Mouse (Mus musculus) midbrain, embryonic 10.5 days (tissue): ENCODE results near the gene Olfr1392. TPM values are rescaled to one million over a fixed set of nuclear protein-coding genes. Genes with fewer than 3 reads are reported as not detected.

Experiments
- DNase-seq: peaks from one replicate; pipeline ENCODE4 v3.0.0-alpha.2; 2017; ENCODE audit warnings: low spot score
- H3K27ac ChIP-seq: fragments of 300-500 bp; sonication (generic); replicated peaks from 2 replicates; pipeline ENCODE4 v1.5.1; 2016; ENCODE audit warnings: mild to moderate bottlenecking
- H3K27me3 ChIP-seq: fragments of 300-500 bp; sonication (generic); 2 replicates; pipeline ENCODE4 v1.6.1; 2016; ENCODE audit warnings: low read depth, mild to moderate bottlenecking; ENCODE audit not compliant: poor library complexity, severe bottlenecking
- H3K36me3 ChIP-seq: fragments of 300-500 bp; sonication (generic); 2 replicates; pipeline ENCODE4 v1.6.1; 2016; ENCODE audit warnings: mild to moderate bottlenecking, moderate library complexity
- H3K4me1 ChIP-seq: fragments of 300-500 bp; sonication (generic); 2 replicates; pipeline ENCODE4 v1.6.1; 2016
- H3K4me3 ChIP-seq: fragments of 300-500 bp; sonication (generic); 2 replicates; pipeline ENCODE4 v1.5.1; 2016; ENCODE audit warnings: mild to moderate bottlenecking, moderate library complexity
- H3K9me3 ChIP-seq: fragments of 300-500 bp; sonication (generic); replicated peaks from 2 replicates; pipeline ENCODE4 v1.6.1; 2016; ENCODE audit warnings: mild to moderate bottlenecking
- WGBS: fragments of 180-500 bp; shearing (Covaris S2); methylation state at CpG from one replicate; pipeline ENCODE4 v1.1.7; 2016; 5-methylcytosine and 5-hydroxymethylcytosine counted together
- polyA plus RNA-seq: library from polyadenylated mRNA; unstranded; fragments of >200 nt; fragmentation: Nextera tagmentation; extraction: Ambion mirVana; gene quantifications from 2 replicates; pipeline ENCODE4 v1.2.1, GENCODE M21; 2016

Olfr1392 gene
- polyA plus RNA-seq, 1 experiment from 2014 or later = 0.07 TPM

- H3K36me3 ChIP-seq = no peaks in the 10 kb centered on the region
- peaks cover 72% of the 10 kb centered on the region for H3K4me1 ChIP-seq
- H3K4me3 ChIP-seq = no peak overlapping the region
- no peaks in the 10 kb centered on the region for H3K27me3 ChIP-seq
- 90% methylated on average over 4 of the region's 4 CpGs for WGBS
- H3K9me3 ChIP-seq = no peaks in the 10 kb centered on the region
- DNase-seq = no peak
- H3K27ac ChIP-seq = no peak overlapping the region
Observed at GRCm38 (mm10) chr11:49246523-49246922, 38.6 kb upstream of the Olfr1392 start.

GRCm38 (mm10) chr11:49247255-49247654 is 37.8 kb upstream of the Olfr1392 start:
- H3K27ac ChIP-seq = no peak overlapping the region
- no peak for DNase-seq
- 72% methylated on average over 2 of the region's 2 CpGs for WGBS
- H3K4me1 ChIP-seq = peaks cover 78% of the 10 kb centered on the region
- no peak overlapping the region for H3K4me3 ChIP-seq
- H3K9me3 ChIP-seq = no peaks in the 10 kb centered on the region
- no peaks in the 10 kb centered on the region for H3K27me3 ChIP-seq
- H3K36me3 ChIP-seq = 0 out of 2 replicates have a peak, but pooled peaks cover 6% of the 10 kb centered on the region

GRCm38 (mm10) chr11:49248226-49248973 is 36.7 kb upstream of the Olfr1392 start:
- H3K4me1 ChIP-seq = peaks cover 70% of the 10 kb centered on the region
- peaks cover 15% of the 10 kb centered on the region for H3K36me3 ChIP-seq
- DNase-seq = no peak
- no peak overlapping the region for H3K4me3 ChIP-seq
- no peaks in the 10 kb centered on the region for H3K27me3 ChIP-seq
- no peak overlapping the region for H3K27ac ChIP-seq
- WGBS = 60% methylated on average over 6 of the region's 6 CpGs
- no peaks in the 10 kb centered on the region for H3K9me3 ChIP-seq

- peaks cover 68% of the 10 kb centered on the region for H3K4me1 ChIP-seq
- H3K9me3 ChIP-seq = no peaks in the 10 kb centered on the region
- no peak overlapping the region for H3K4me3 ChIP-seq
- peak overlapping the region; percentile 92; the same call in 1 of the 2 replicates for H3K27ac ChIP-seq
- peaks cover 22% of the 10 kb centered on the region for H3K36me3 ChIP-seq
- 67% methylated on average over 6 of the region's 6 CpGs for WGBS
- DNase-seq = no peak
- no peaks in the 10 kb centered on the region for H3K27me3 ChIP-seq
Observed at GRCm38 (mm10) chr11:49248974-49249700, 35.9 kb upstream of the Olfr1392 start.

- no peak for DNase-seq
- H3K9me3 ChIP-seq = no peaks in the 10 kb centered on the region
- peaks cover 60% of the 10 kb centered on the region for H3K4me1 ChIP-seq
- WGBS = 28% methylated on average over 10 of the region's 10 CpGs
- peaks cover 30% of the 10 kb centered on the region for H3K36me3 ChIP-seq
- H3K27me3 ChIP-seq = no peaks in the 10 kb centered on the region
- H3K4me3 ChIP-seq = peak overlapping the region; percentile 71
- H3K27ac ChIP-seq = peak overlapping the region; percentile 92
Observed at GRCm38 (mm10) chr11:49249811-49250421, 35.2 kb upstream of the Olfr1392 start.

GRCm38 (mm10) chr11:49250422-49251379 is 34.4 kb upstream of the Olfr1392 start:
- WGBS = 2% methylated on average over 45 of the region's 45 CpGs
- peak; percentile 84 for DNase-seq
- H3K4me1 ChIP-seq = peaks cover 52% of the 10 kb centered on the region
- no peaks in the 10 kb centered on the region for H3K27me3 ChIP-seq
- peak overlapping the region; percentile 92 for H3K27ac ChIP-seq
- H3K36me3 ChIP-seq = peaks cover 38% of the 10 kb centered on the region
- peak overlapping the region; percentile 71 for H3K4me3 ChIP-seq
- H3K9me3 ChIP-seq = no peaks in the 10 kb centered on the region

- WGBS = 78% methylated on average over 7 of the region's 7 CpGs
- Histone ChIP-seq H3K27ac (peak overlapping the region; percentile 92; the same call in 1 of the 2 replicates), H3K9me3 (no peaks in the 10 kb centered on the region), H3K4me3 (peak overlapping the region; percentile 71), H3K4me1 (peaks cover 47% of the 10 kb centered on the region), H3K27me3 (no peaks in the 10 kb centered on the region), H3K36me3 (peaks cover 41% of the 10 kb centered on the region)
- no peak for DNase-seq
Observed at GRCm38 (mm10) chr11:49251380-49251761, 33.7 kb upstream of the Olfr1392 start.

GRCm38 (mm10) chr11:49252048-49252447 is 33.0 kb upstream of the Olfr1392 start:
- no peaks in the 10 kb centered on the region for H3K9me3 ChIP-seq
- no peaks in the 10 kb centered on the region for H3K27me3 ChIP-seq
- peaks cover 46% of the 10 kb centered on the region for H3K36me3 ChIP-seq
- 94% methylated on average over 5 of the region's 5 CpGs for WGBS
- peaks cover 40% of the 10 kb centered on the region for H3K4me1 ChIP-seq
- no peak for DNase-seq
- H3K27ac ChIP-seq = no peak overlapping the region
- H3K4me3 ChIP-seq = no peak overlapping the region

- no peaks in the 10 kb centered on the region for H3K9me3 ChIP-seq
- H3K4me1 ChIP-seq = peaks cover 36% of the 10 kb centered on the region
- H3K27ac ChIP-seq = no peak overlapping the region
- H3K36me3 ChIP-seq = peaks cover 51% of the 10 kb centered on the region
- DNase-seq = no peak
- H3K27me3 ChIP-seq = no peaks in the 10 kb centered on the region
- WGBS = 94% methylated on average over 6 of the region's 6 CpGs
- no peak overlapping the region for H3K4me3 ChIP-seq
Observed at GRCm38 (mm10) chr11:49253035-49253434, 32.0 kb upstream of the Olfr1392 start.

GRCm38 (mm10) chr11:49259296-49259695 is 25.8 kb upstream of the Olfr1392 start:
- H3K27ac ChIP-seq = no peak overlapping the region
- no peaks in the 10 kb centered on the region for H3K9me3 ChIP-seq
- 97% methylated on average over 2 of the region's 2 CpGs for WGBS
- H3K36me3 ChIP-seq = peaks cover 60% of the 10 kb centered on the region
- no peak overlapping the region for H3K4me3 ChIP-seq
- no peaks in the 10 kb centered on the region for H3K4me1 ChIP-seq
- no peaks in the 10 kb centered on the region for H3K27me3 ChIP-seq
- no peak for DNase-seq

GRCm38 (mm10) chr11:49259829-49260228 is 25.3 kb upstream of the Olfr1392 start:
- no peak overlapping the region for H3K4me3 ChIP-seq
- 90% methylated on average over 1 of the region's 1 CpGs for WGBS
- H3K27me3 ChIP-seq = no peaks in the 10 kb centered on the region
- H3K36me3 ChIP-seq = peaks cover 57% of the 10 kb centered on the region
- no peaks in the 10 kb centered on the region for H3K4me1 ChIP-seq
- H3K9me3 ChIP-seq = no peaks in the 10 kb centered on the region
- no peak overlapping the region for H3K27ac ChIP-seq
- DNase-seq = no peak
